Mouse (Mus musculus) left cerebral cortex, postnatal 25 days (tissue): Measurements from ENCODE around the gene Rarres1. TPM values are rescaled to one million over a fixed set of nuclear protein-coding genes. Genes with fewer than 3 reads are reported as not detected.
A peak's percentile ranks its signal among the peaks of the same experiment; 100 is the strongest.

Experiments
- DNase-seq, 2 experiments: peaks; one replicate each; pipeline ENCODE4 v3.0.0; 2022; ENCODE audit warnings: low spot score in 2 of 2, mixed read lengths in 1 of 2
- intact Hi-C: fragments of 180-260 bp; cut with DNase I; formaldehyde crosslinking; loops from one replicate; pipeline ENCODE4 v1.15.1; 2025
- total RNA-seq, 2 experiments: library from RNA; stranded (reverse); gene quantifications; 2 replicates each; pipeline ENCODE4 v1.2.3; 2021

Gene Rarres1
- total RNA-seq, 2 experiments from 2014 or later = 1.3 to 1.8 TPM

- DNase-seq = no peak
- intact Hi-C loops = no loop called here
Observed at GRCm38 (mm10) chr3:67497998-67498397, 17.3 kb downstream of the Rarres1 start.

- no peak for DNase-seq
- intact Hi-C loops = no loop called here
Observed at GRCm38 (mm10) chr3:67496310-67496709, 19.0 kb downstream of the Rarres1 start.

- intact Hi-C loops = no loop called here
- peak in 1 of 2 experiments; percentile 47 for DNase-seq
Observed at GRCm38 (mm10) chr3:67493132-67493531, 22.2 kb downstream of the Rarres1 start.

- peak in 1 of 2 experiments; percentile 31 for DNase-seq
- intact Hi-C loops = no loop called here
Observed at GRCm38 (mm10) chr3:67492086-67492869, 23.0 kb downstream of the Rarres1 start.

- intact Hi-C loops = no loop called here
- no peak for DNase-seq
Observed at GRCm38 (mm10) chr3:67490156-67490555, 25.2 kb downstream of the Rarres1 start.

GRCm38 (mm10) chr3:67485233-67485632, 30.1 kb downstream of the Rarres1 start:
- intact Hi-C loops = no loop called here
- no peak for DNase-seq

GRCm38 (mm10) chr3:67482400-67482799, 32.9 kb downstream of the Rarres1 start:
- DNase-seq = no peak
- intact Hi-C loops = no loop called here

- DNase-seq = no peak
- intact Hi-C loops = no loop called here
Observed at GRCm38 (mm10) chr3:67479806-67480205, 35.5 kb downstream of the Rarres1 start.

- intact Hi-C loops = no loop called here
- no peak for DNase-seq
Observed at GRCm38 (mm10) chr3:67473438-67473837, 41.9 kb downstream of the Rarres1 start.

GRCm38 (mm10) chr3:67471408-67472127, 43.8 kb downstream of the Rarres1 start:
- no peak for DNase-seq
- intact Hi-C loops = no loop called here

- intact Hi-C loops = no loop called here
Observed at GRCm38 (mm10) chr3:67467281-67467680, 48.0 kb downstream of the Rarres1 start.

GRCm38 (mm10) chr3:67466576-67466975, 48.7 kb downstream of the Rarres1 start:
- intact Hi-C loops = no loop called here
- DNase-seq = no peak

More at GRCm38 (mm10) chr3:67467281-67467680, 48.0 kb downstream of the Rarres1 start:
- no peak for DNase-seq

- intact Hi-C loops = no loop called here
- peak; percentile 71 to 77 for DNase-seq
Observed at GRCm38 (mm10) chr3:67463450-67464372, 51.6 kb downstream of the Rarres1 start, which contains the start of gene Lxn. Lxn (minus strand) TSS chr3:67463926.

GRCm38 (mm10) chr3:67463001-67463400, 52.3 kb downstream of the Rarres1 start:
- intact Hi-C loops = no loop called here
- no peak for DNase-seq

- no peak for DNase-seq
- intact Hi-C loops = no loop called here
Observed at GRCm38 (mm10) chr3:67462578-67462977, 52.7 kb downstream of the Rarres1 start.

GRCm38 (mm10) chr3:67462015-67462414, 53.3 kb downstream of the Rarres1 start:
- intact Hi-C loops = no loop called here
- DNase-seq = no peak

GRCm38 (mm10) chr3:67459881-67460280, 55.4 kb downstream of the Rarres1 start:
- no peak for DNase-seq
- intact Hi-C loops = no loop called here

GRCm38 (mm10) chr3:67450601-67451210, 64.6 kb downstream of the Rarres1 start:
- DNase-seq = no peak
- intact Hi-C loops = no loop called here

- intact Hi-C loops = no loop called here
- DNase-seq = peak in 1 of 2 experiments; percentile 32
Observed at GRCm38 (mm10) chr3:67449660-67450059, 65.7 kb downstream of the Rarres1 start.
